Mouse (Mus musculus): ENCODE measurements around the gene Zbtb42. TPM values are rescaled to one million over a fixed set of nuclear protein-coding genes. Genes with fewer than 3 reads are reported as not detected.

Zbtb42 gene
- total and polyA plus RNA-seq, 3 experiments, result 7.6 to 11.4 TPM; not detected in 1

DNA sequence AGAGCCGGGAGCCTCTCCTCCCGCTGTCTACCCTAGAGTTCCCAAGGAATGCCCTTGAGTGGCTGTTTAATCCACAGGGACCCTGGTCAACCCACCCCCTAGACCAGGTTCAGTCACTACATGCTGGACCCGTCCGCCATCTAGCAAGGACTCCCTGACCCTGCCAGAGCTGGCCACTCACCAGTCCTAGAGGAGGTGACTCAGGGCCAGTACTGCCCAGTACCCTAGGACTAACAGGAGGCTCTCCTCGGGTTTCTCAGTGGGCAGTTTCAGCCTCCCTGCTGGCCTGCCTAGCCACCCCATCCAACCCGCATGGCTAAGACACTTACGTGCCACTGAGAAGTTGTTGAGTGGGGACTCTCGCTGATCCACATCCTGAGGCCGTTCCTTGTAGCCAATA, 16.8 kb upstream of the Zbtb42 start:
- H3K79me2 ChIP-seq (ENCODE audit: control insufficient read depth, insufficient read depth, low read length, poor library complexity), result peaks cover 22% of the 10 kb centered on the region; the same call in 1 of the 2 replicates
- H3K4me1 ChIP-seq (ENCODE audit: control insufficient read depth in 1 of 2, insufficient read depth in 2 of 2, low read length in 2 of 2), result no peaks in the 10 kb centered on the region
- H3K27me3 ChIP-seq (ENCODE audit: control insufficient read depth in 1 of 2, insufficient read depth in 2 of 2, low read length in 2 of 2), result no peaks in the 10 kb centered on the region
- H3K9ac ChIP-seq (ENCODE audit: control insufficient read depth, low read depth, low read length, poor library complexity, severe bottlenecking), result no peak overlapping the region
- no peak overlapping the region for H3K4me3 ChIP-seq (ENCODE audit: control insufficient read depth in 1 of 2, insufficient read depth in 1 of 2, low read depth in 2 of 2, low read length in 2 of 2)
- TF ChIP-seq USF1 (IDR thresholded peaks at IDR 0.05; ENCODE audit: low read depth, low read length) (no peak), ZMIZ1 (IDR thresholded peaks at IDR 0.05; ENCODE audit: low read depth, low read length) (no peak), MYB (IDR thresholded peaks at IDR 0.05; ENCODE audit: low read depth, low read length) (no peak), POLR2AphosphoS2 (IDR thresholded peaks at IDR 0.05; ENCODE audit: low read length) (no peak), TCF12 (IDR thresholded peaks at IDR 0.05; ENCODE audit: low read depth, low read length) (no peak), TBP (IDR thresholded peaks at IDR 0.05; ENCODE audit: low read depth, low read length) (no peak), ETS1 (IDR thresholded peaks at IDR 0.05; ENCODE audit: low read depth, low read length) (no peak), RCOR1 (IDR thresholded peaks at IDR 0.05; ENCODE audit: low read depth, low read length) (no peak), USF2 (IDR thresholded peaks at IDR 0.05; ENCODE audit: borderline replicate concordance in 1 of 2, insufficient read depth in 1 of 2, low read depth in 1 of 2, low read length in 2 of 2) (no peak)
- H3K9me3 ChIP-seq (replicated peaks; ENCODE audit: insufficient read depth, low read length), result no peaks in the 10 kb centered on the region
- DNase-seq (ENCODE audit: low read depth, low spot score), result no peak
- no peak overlapping the region for H3K27ac ChIP-seq (ENCODE audit: control insufficient read depth, low read depth, low read length)
- H3K36me3 ChIP-seq (ENCODE audit: control insufficient read depth in 1 of 2, insufficient read depth in 2 of 2, low read length in 2 of 2), result peaks cover 0 to 48% of the 10 kb centered on the region in 2 experiments; a peak in 2 of 4 replicates

GRCm38 (mm10) chr12:112663303-112663702, 15.3 kb upstream of the Zbtb42 start:
- Histone ChIP-seq H3K9me3 (replicated peaks; ENCODE audit: insufficient read depth, low read length) (no peaks in the 10 kb centered on the region), H3K9ac (ENCODE audit: control insufficient read depth, low read depth, low read length, poor library complexity, severe bottlenecking) (no peak overlapping the region), H3K4me3 (ENCODE audit: control insufficient read depth in 1 of 2, insufficient read depth in 1 of 2, low read depth in 2 of 2, low read length in 2 of 2) (no peak overlapping the region), H3K27me3 (ENCODE audit: control insufficient read depth in 1 of 2, insufficient read depth in 2 of 2, low read length in 2 of 2) (no peaks in the 10 kb centered on the region), H3K27ac (ENCODE audit: control insufficient read depth, low read depth, low read length) (no peak overlapping the region), H3K4me1 (ENCODE audit: control insufficient read depth in 1 of 2, insufficient read depth in 2 of 2, low read length in 2 of 2) (no peaks in the 10 kb centered on the region), H3K79me2 (ENCODE audit: control insufficient read depth, insufficient read depth, low read length, poor library complexity) (peaks cover 32% of the 10 kb centered on the region), H3K36me3 (ENCODE audit: control insufficient read depth in 1 of 2, insufficient read depth in 2 of 2, low read length in 2 of 2) (peaks cover 0 to 42% of the 10 kb centered on the region in 2 experiments; a peak in 2 of 4 replicates)
- TF ChIP-seq MYC (IDR thresholded peaks at IDR 0.05; ENCODE audit: low read depth, low read length) (no peak), ETS1 (IDR thresholded peaks at IDR 0.05; ENCODE audit: low read depth, low read length) (no peak), GATA1 (IDR thresholded peaks at IDR 0.05; ENCODE audit: low read depth, low read length) (no peak), ELF1 (IDR thresholded peaks at IDR 0.05; ENCODE audit: low read depth, low read length) (no peak), SIN3A (IDR thresholded peaks at IDR 0.05; ENCODE audit: low read length) (no peak), SMC3 (IDR thresholded peaks at IDR 0.05; ENCODE audit: low read depth, low read length) (no peak), TCF12 (IDR thresholded peaks at IDR 0.05; ENCODE audit: low read depth, low read length) (no peak), CHD2 (IDR thresholded peaks at IDR 0.05; ENCODE audit: low read length) (no peak), POLR2AphosphoS5 (IDR thresholded peaks at IDR 0.05; ENCODE audit: borderline replicate concordance, low read depth, low read length) (no peak), MAZ (IDR thresholded peaks at IDR 0.05; ENCODE audit: low read depth, low read length) (no peak), TBP (IDR thresholded peaks at IDR 0.05; ENCODE audit: low read depth, low read length) (no peak), POLR2A (IDR thresholded peaks at IDR 0.05; ENCODE audit: control insufficient read depth in 1 of 2, insufficient read depth in 1 of 2, low read depth in 1 of 2, low read length in 2 of 2, poor library complexity in 1 of 2) (no peak), NELFE (IDR thresholded peaks at IDR 0.05; ENCODE audit: low read depth, low read length) (no peak)
- no peak for DNase-seq (ENCODE audit: low read depth, low spot score)
